Mouse (Mus musculus) hindbrain, embryonic 16.5 days (tissue): Measurements from ENCODE around the gene Slc6a21. TPM values are rescaled to one million over a fixed set of nuclear protein-coding genes. Genes with fewer than 3 reads are reported as not detected.
A peak's percentile ranks its signal among the peaks of the same experiment; 100 is the strongest.

ENCODE experiments used
- ATAC-seq: fragments of 200-750 bp; cut with Nextera tagmentation; 2 replicates; pipeline ENCODE4 v1.8.0; 2017; ENCODE audit warnings: moderate TSS enrichment, moderate library complexity
- H3K27ac ChIP-seq: fragments of 300-500 bp; sonication (generic); 2 replicates; pipeline ENCODE4 v1.5.1; 2014; ENCODE audit warnings: low read depth, mild to moderate bottlenecking, control low read depth, low read length, moderate library complexity
- H3K27me3 ChIP-seq: fragments of 300-500 bp; sonication (generic); replicated peaks from 2 replicates; pipeline ENCODE4 v1.6.1; 2014; ENCODE audit warnings: low read length; ENCODE audit not compliant: control insufficient read depth, insufficient read depth
- H3K36me3 ChIP-seq: fragments of 300-500 bp; sonication (generic); 2 replicates; pipeline ENCODE4 v1.6.1; 2014; ENCODE audit warnings: mild to moderate bottlenecking, low read length, moderate library complexity, mixed read lengths; ENCODE audit not compliant: control insufficient read depth, insufficient read depth
- H3K4me1 ChIP-seq: fragments of 300-500 bp; sonication (generic); 2 replicates; pipeline ENCODE4 v1.6.1; 2014; ENCODE audit warnings: low read depth, low read length; ENCODE audit not compliant: control insufficient read depth, insufficient read depth
- H3K4me2 ChIP-seq: fragments of 300-500 bp; sonication (generic); 2 replicates; pipeline ENCODE4 v1.6.1; 2014; ENCODE audit warnings: mild to moderate bottlenecking, low read length, control low read depth, moderate library complexity
- H3K4me3 ChIP-seq: fragments of 300-500 bp; sonication (generic); 2 replicates; pipeline ENCODE4 v1.5.1; 2014; ENCODE audit warnings: mild to moderate bottlenecking, low read length, control low read depth, moderate library complexity
- H3K9ac ChIP-seq: fragments of 300-500 bp; sonication (generic); 2 replicates; pipeline ENCODE4 v1.6.1; 2014; ENCODE audit warnings: low read depth, mild to moderate bottlenecking, control low read depth, low read length, moderate library complexity
- H3K9me3 ChIP-seq: fragments of 300-500 bp; sonication (generic); 2 replicates; pipeline ENCODE4 v1.6.1; 2014; ENCODE audit warnings: mild to moderate bottlenecking, low read length, moderate library complexity; ENCODE audit not compliant: control insufficient read depth
- WGBS: fragments of 180-500 bp; shearing (Covaris S2); extraction: QIAGEN DNeasy Blood & Tissue Kit; methylation state at CpG from one replicate; pipeline ENCODE4 v1.1.7; 2014; 5-methylcytosine and 5-hydroxymethylcytosine counted together
- polyA plus RNA-seq: library from polyadenylated mRNA; unstranded; fragments of >200 nt; fragmentation: Nextera tagmentation; extraction: Ambion mirVana; gene quantifications from 2 replicates; pipeline ENCODE4 v1.2.1, GENCODE M21; 2015

Gene Slc6a21
- polyA plus RNA-seq, 1 experiment from 2014 or later = not detected

GRCm38 (mm10) chr7:45272786-45273412 lies 4.4 kb upstream of the Slc6a21 start:
- no peak overlapping the region for H3K4me3 ChIP-seq
- no peak for ATAC-seq

GRCm38 (mm10) chr7:45273672-45274071 lies 3.6 kb upstream of the Slc6a21 start:
- H3K27ac ChIP-seq = no peak overlapping the region
- 89% methylated on average over 8 of the region's 8 CpGs for WGBS

More at GRCm38 (mm10) chr7:45272786-45273412, 4.4 kb upstream of the Slc6a21 start:
- no peak overlapping the region for H3K27ac ChIP-seq
- H3K36me3 ChIP-seq = no peaks in the 10 kb centered on the region
- H3K9ac ChIP-seq = no peak overlapping the region
- WGBS = 59% methylated on average over 10 of the region's 10 CpGs
- no peaks in the 10 kb centered on the region for H3K9me3 ChIP-seq
- no peak overlapping the region for H3K4me2 ChIP-seq
- peaks cover 3% of the 10 kb centered on the region; the same call in 1 of the 2 replicates for H3K4me1 ChIP-seq
- peaks cover 4% of the 10 kb centered on the region; the same call in 1 of the 2 replicates for H3K27me3 ChIP-seq

GRCm38 (mm10) chr7:45286486-45286885 lies 9.2 kb downstream of the Slc6a21 start:
- Histone ChIP-seq H3K4me1 (no peaks in the 10 kb centered on the region), H3K27me3 (no peaks in the 10 kb centered on the region), H3K9me3 (peaks cover under 1% of the 10 kb centered on the region; the same call in 1 of the 2 replicates), H3K9ac (no peak overlapping the region), H3K36me3 (no peaks in the 10 kb centered on the region), H3K4me3 (no peak overlapping the region), H3K4me2 (no peak overlapping the region), H3K27ac (no peak overlapping the region)
- WGBS = 92% methylated on average over 13 of the region's 13 CpGs
- ATAC-seq = no peak

More at GRCm38 (mm10) chr7:45273672-45274071, 3.6 kb upstream of the Slc6a21 start:
- Histone ChIP-seq H3K4me2 (no peak overlapping the region), H3K36me3 (no peaks in the 10 kb centered on the region), H3K9me3 (no peaks in the 10 kb centered on the region), H3K4me3 (no peak overlapping the region), H3K9ac (no peak overlapping the region), H3K4me1 (peaks cover 3% of the 10 kb centered on the region; the same call in 1 of the 2 replicates), H3K27me3 (peaks cover 4% of the 10 kb centered on the region; the same call in 1 of the 2 replicates)
- no peak for ATAC-seq

- Histone ChIP-seq H3K9me3 (peaks cover under 1% of the 10 kb centered on the region; the same call in 1 of the 2 replicates), H3K4me3 (no peak overlapping the region), H3K9ac (no peak overlapping the region), H3K27ac (no peak overlapping the region), H3K36me3 (no peaks in the 10 kb centered on the region), H3K4me1 (no peaks in the 10 kb centered on the region), H3K4me2 (no peak overlapping the region), H3K27me3 (no peaks in the 10 kb centered on the region)
- 79% methylated on average over 1 of the region's 1 CpGs for WGBS
- ATAC-seq = no peak
These were observed 19.3 kb downstream of the Slc6a21 start for GRCm38 (mm10) chr7:45296626-45297025.

GRCm38 (mm10) chr7:45297563-45297962 lies 20.2 kb downstream of the Slc6a21 start:
- WGBS = 72% methylated on average over 3 of the region's 3 CpGs
- Histone ChIP-seq H3K36me3 (no peaks in the 10 kb centered on the region), H3K9me3 (no peaks in the 10 kb centered on the region), H3K27me3 (no peaks in the 10 kb centered on the region), H3K4me1 (peaks cover 1% of the 10 kb centered on the region; the same call in 1 of the 2 replicates), H3K9ac (no peak overlapping the region), H3K4me2 (no peak overlapping the region), H3K27ac (no peak overlapping the region), H3K4me3 (no peak overlapping the region)
- no peak for ATAC-seq

GRCm38 (mm10) chr7:45299752-45300151 lies 22.4 kb downstream of the Slc6a21 start:
- no peaks in the 10 kb centered on the region for H3K36me3 ChIP-seq
- no peak overlapping the region for H3K4me3 ChIP-seq
- H3K9ac ChIP-seq = no peak overlapping the region
- peak; percentile 91 for ATAC-seq
- 22% methylated on average over 5 of the region's 5 CpGs for WGBS
- no peaks in the 10 kb centered on the region for H3K9me3 ChIP-seq
- H3K4me2 ChIP-seq = no peak overlapping the region
- H3K27me3 ChIP-seq = no peaks in the 10 kb centered on the region
- H3K4me1 ChIP-seq = peaks cover 7% of the 10 kb centered on the region
- no peak overlapping the region for H3K27ac ChIP-seq

- Histone ChIP-seq H3K9me3 (no peaks in the 10 kb centered on the region), H3K4me3 (no peak overlapping the region), H3K4me2 (peak overlapping the region; percentile 4; the same call in 1 of the 2 replicates), H3K4me1 (peaks cover 10% of the 10 kb centered on the region), H3K36me3 (no peaks in the 10 kb centered on the region), H3K27ac (no peak overlapping the region), H3K27me3 (no peaks in the 10 kb centered on the region), H3K9ac (0 out of 2 replicates have a peak overlapping the region, but pooled peaks have one; percentile 6)
- ATAC-seq = peak; percentile 57
- 15% methylated on average over 6 of the region's 6 CpGs for WGBS
These were observed 23.0 kb downstream of the Slc6a21 start for GRCm38 (mm10) chr7:45300270-45300669.

- no peak overlapping the region for H3K9ac ChIP-seq
These were observed 25.3 kb downstream of the Slc6a21 start for GRCm38 (mm10) chr7:45302626-45303025.

GRCm38 (mm10) chr7:45304869-45305268 lies 27.6 kb downstream of the Slc6a21 start:
- WGBS = 16% methylated on average over 11 of the region's 13 CpGs
- Histone ChIP-seq H3K9ac (peak overlapping the region; percentile 40), H3K4me1 (peaks cover 11% of the 10 kb centered on the region), H3K36me3 (peaks cover 5% of the 10 kb centered on the region; the same call in 1 of the 2 replicates), H3K27me3 (no peaks in the 10 kb centered on the region), H3K9me3 (no peaks in the 10 kb centered on the region), H3K4me3 (peak overlapping the region; percentile 17), H3K4me2 (peak overlapping the region; percentile 49), H3K27ac (no peak overlapping the region)
- ATAC-seq = no peak

More at GRCm38 (mm10) chr7:45302626-45303025, 25.3 kb downstream of the Slc6a21 start:
- Histone ChIP-seq H3K4me1 (peaks cover 11% of the 10 kb centered on the region), H3K27ac (no peak overlapping the region), H3K36me3 (no peaks in the 10 kb centered on the region), H3K4me2 (no peak overlapping the region), H3K27me3 (no peaks in the 10 kb centered on the region), H3K4me3 (no peak overlapping the region), H3K9me3 (no peaks in the 10 kb centered on the region)
- ATAC-seq = no peak
- 51% methylated on average over 8 of the region's 8 CpGs for WGBS
